Mouse (Mus musculus) liver, embryonic 12.5 days (tissue): ENCODE data around the gene Gm21970. TPM values are rescaled to one million over a fixed set of nuclear protein-coding genes. Genes with fewer than 3 reads are reported as not detected.
"Not testable (repeated sequence)": the region's sequence is repeated elsewhere in the genome, so short reads cannot be mapped to it uniquely, and the experiment has no call there.

Experiments used
- ATAC-seq: fragments of 200-750 bp; cut with Nextera tagmentation; 2 replicates; pipeline ENCODE4 v1.8.0; 2017; ENCODE audit warnings: moderate number of reproducible peaks, mild to moderate bottlenecking, moderate library complexity
- H3K27ac ChIP-seq: fragments of 300-500 bp; sonication (generic); 2 replicates; pipeline ENCODE4 v1.5.1; 2016; ENCODE audit warnings: mild to moderate bottlenecking
- H3K27me3 ChIP-seq: fragments of 300-500 bp; sonication (generic); replicated peaks from 2 replicates; pipeline ENCODE4 v1.6.1; 2016; ENCODE audit warnings: mild to moderate bottlenecking, moderate library complexity
- H3K36me3 ChIP-seq: fragments of 300-500 bp; sonication (generic); 2 replicates; pipeline ENCODE4 v1.6.1; 2016; ENCODE audit warnings: mild to moderate bottlenecking, moderate library complexity
- H3K4me1 ChIP-seq: fragments of 300-500 bp; sonication (generic); 2 replicates; pipeline ENCODE4 v1.6.1; 2016
- H3K4me2 ChIP-seq: fragments of 300-500 bp; sonication (generic); 2 replicates; pipeline ENCODE4 v1.6.1; 2016; ENCODE audit warnings: mild to moderate bottlenecking, moderate library complexity
- H3K4me3 ChIP-seq: fragments of 300-500 bp; sonication (generic); 2 replicates; pipeline ENCODE4 v1.5.1; 2016; ENCODE audit warnings: mild to moderate bottlenecking, moderate library complexity
- H3K9ac ChIP-seq: fragments of 300-500 bp; sonication (generic); 2 replicates; pipeline ENCODE4 v1.6.1; 2016; ENCODE audit warnings: mild to moderate bottlenecking, moderate library complexity
- H3K9me3 ChIP-seq: fragments of 300-500 bp; sonication (generic); replicated peaks from 2 replicates; pipeline ENCODE4 v1.6.1; 2016; ENCODE audit warnings: mild to moderate bottlenecking, moderate library complexity
- WGBS: fragments of 180-500 bp; shearing (Covaris S2); methylation state at CpG from one replicate; pipeline ENCODE4 v1.1.7; 2016; ENCODE audit not compliant: insufficient replicate concordance; 5-methylcytosine and 5-hydroxymethylcytosine counted together
- polyA plus RNA-seq: library from polyadenylated mRNA; unstranded; fragments of >200 nt; fragmentation: Nextera tagmentation; extraction: Ambion mirVana; gene quantifications from 2 replicates; pipeline ENCODE4 v1.2.1, GENCODE M21; 2016

The Gm21970 gene
- polyA plus RNA-seq, 1 experiment from 2014 or later, result not detected

DNA sequence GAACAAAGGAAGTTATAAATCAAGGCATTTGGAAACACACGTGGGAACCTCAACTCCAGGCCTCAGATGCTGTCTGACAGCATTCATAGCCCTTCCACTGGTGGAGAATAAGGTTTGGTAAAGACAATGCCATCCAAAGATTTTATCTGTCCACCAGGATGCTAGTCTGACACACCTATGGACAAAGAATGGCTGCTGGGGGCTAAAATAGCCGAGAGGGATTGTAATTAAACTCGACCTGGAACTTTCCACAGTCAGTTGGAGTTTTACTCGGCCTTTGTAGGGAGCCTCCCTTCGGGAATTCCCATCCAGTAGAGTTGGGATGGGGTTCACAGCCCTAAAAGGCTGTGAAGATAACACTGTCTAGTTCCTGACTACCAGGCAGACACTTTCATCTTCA, 35.9 kb downstream of the Gm21970 start:
- WGBS, result 67% methylated on average over 5 of the region's 5 CpGs
- H3K36me3 ChIP-seq, result peaks cover 55% of the 10 kb centered on the region
- H3K4me1 ChIP-seq, result peaks cover 8% of the 10 kb centered on the region; the same call in 1 of the 2 replicates
- H3K4me2 ChIP-seq, result no peak overlapping the region
- 0 out of 2 replicates have a peak, but pooled peaks cover 5% of the 10 kb centered on the region for H3K9me3 ChIP-seq
- H3K9ac ChIP-seq, result no peak overlapping the region
- no peaks in the 10 kb centered on the region for H3K27me3 ChIP-seq
- H3K27ac ChIP-seq, result no peak overlapping the region
- H3K4me3 ChIP-seq, result no peak overlapping the region
- no peak for ATAC-seq

DNA sequence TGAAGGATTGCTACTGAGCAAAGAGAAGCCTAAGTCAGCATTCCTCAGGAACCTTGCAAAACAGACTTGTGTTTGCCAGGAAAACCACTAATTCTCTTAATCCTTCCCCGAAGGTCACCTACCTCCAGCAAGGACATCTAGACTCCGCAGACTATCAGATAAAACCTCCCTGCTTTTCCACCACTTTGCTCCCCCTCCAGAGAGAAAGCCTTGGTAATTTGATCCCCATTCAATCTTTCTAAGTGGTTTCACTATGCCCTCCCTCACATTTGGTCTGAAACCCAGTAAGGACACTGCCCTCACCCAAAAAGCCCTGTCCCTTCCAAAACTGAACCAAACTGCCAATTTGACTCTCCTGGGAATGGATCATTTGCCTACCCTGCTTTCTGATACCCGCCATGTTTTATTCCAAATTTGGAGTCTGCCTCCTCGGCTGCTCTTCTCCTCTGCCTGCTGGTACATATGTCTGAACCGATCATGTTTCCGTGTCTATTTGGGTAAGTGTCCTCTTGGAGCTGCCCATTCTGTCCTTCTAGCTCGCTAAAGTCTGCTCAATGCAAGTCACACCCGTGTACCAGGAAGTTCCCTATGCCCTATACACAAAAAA, 36.8 kb downstream of the Gm21970 start:
- no peak overlapping the region for H3K4me2 ChIP-seq
- WGBS, result 67% methylated on average over 8 of the region's 8 CpGs
- no peak for ATAC-seq

DNA sequence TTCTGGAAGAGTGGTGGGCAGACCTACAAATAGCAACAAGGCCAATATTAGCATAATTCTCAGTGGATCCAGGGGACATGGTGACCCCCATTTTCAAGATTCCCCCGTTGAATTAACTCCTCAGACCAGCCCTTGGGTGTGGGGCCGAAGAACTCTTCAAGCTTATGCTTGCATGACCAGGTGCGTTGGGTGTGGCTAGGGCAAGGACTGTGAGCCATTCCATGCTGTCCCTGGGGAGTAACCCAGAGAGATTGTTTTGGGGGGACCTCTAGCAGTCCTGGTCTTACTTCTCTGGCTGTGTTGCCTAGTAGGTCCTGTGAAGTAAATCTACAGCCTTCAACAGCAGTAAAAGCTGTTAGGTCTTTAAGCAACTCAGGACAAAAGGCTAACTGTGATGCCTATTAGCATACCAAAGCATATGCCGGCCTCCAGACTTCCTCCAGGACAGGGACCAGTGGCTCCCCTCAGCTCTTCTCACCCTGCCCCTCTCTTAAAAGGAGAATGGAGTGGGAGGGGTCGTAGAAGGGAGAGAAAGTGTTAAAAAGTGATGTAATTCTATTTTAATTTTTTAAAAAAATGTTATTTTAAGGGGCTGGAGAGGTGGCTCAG, 41.3 kb downstream of the Gm21970 start:
- H3K4me3 ChIP-seq, result no peak overlapping the region
- peak overlapping the region; percentile 73 for H3K27ac ChIP-seq
- H3K27me3 ChIP-seq, result no peaks in the 10 kb centered on the region
- peaks cover 37% of the 10 kb centered on the region for H3K4me1 ChIP-seq
- 0 out of 2 replicates have a peak overlapping the region, but pooled peaks have one; percentile 14 for H3K9ac ChIP-seq
- 62% methylated on average over 5 of the region's 5 CpGs for WGBS
- ATAC-seq, result no peak
- H3K9me3 ChIP-seq, result 0 out of 2 replicates have a peak, but pooled peaks cover 5% of the 10 kb centered on the region
- H3K4me2 ChIP-seq, result peak overlapping the region; percentile 19; the same call in 1 of the 2 replicates
- H3K36me3 ChIP-seq, result peaks cover 2% of the 10 kb centered on the region; the same call in 1 of the 2 replicates

More for the DNA sequence above, 36.8 kb downstream of the Gm21970 start:
- no peak overlapping the region for H3K9ac ChIP-seq
- no peak overlapping the region for H3K27ac ChIP-seq
- H3K9me3 ChIP-seq, result 0 out of 2 replicates have a peak, but pooled peaks cover 5% of the 10 kb centered on the region
- H3K27me3 ChIP-seq, result no peaks in the 10 kb centered on the region
- no peak overlapping the region for H3K4me3 ChIP-seq
- H3K4me1 ChIP-seq, result peaks cover 17% of the 10 kb centered on the region
- H3K36me3 ChIP-seq, result peaks cover 46% of the 10 kb centered on the region

DNA sequence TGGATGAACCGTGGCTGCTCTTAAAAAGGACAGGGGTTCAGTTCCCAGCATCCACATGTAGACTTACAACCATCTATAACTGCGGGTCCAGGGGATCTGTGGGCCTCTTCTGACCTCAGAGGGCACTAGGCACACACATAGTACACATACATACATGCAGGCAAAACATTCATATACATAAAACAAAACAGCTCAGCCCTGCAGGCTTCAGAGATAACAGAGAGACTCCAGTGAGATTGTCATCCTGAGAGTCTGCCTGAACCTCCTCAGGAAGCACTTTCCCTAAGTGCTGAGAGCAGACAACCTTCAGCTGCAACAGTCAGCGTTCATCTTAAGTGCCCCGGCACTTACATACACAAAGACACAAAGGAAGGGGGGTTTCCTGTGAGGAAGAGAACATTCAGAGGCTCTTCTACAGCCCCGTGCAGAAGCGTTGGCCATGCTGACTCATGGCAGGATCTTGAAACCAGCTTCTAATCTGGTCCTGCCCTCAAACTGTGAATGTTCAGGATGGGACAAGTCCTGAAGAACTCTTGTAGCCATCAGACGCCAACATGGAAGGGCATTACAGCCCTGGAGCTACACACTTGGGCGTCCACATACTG, 41.9 kb downstream of the Gm21970 start:
- Histone ChIP-seq H3K9me3 (0 out of 2 replicates have a peak, but pooled peaks cover 5% of the 10 kb centered on the region), H3K4me2 (peak overlapping the region; percentile 19), H3K27me3 (no peaks in the 10 kb centered on the region), H3K4me3 (no peak overlapping the region), H3K27ac (peak overlapping the region; percentile 73), H3K4me1 (peaks cover 43% of the 10 kb centered on the region), H3K36me3 (no peaks in the 10 kb centered on the region), H3K9ac (peak overlapping the region; percentile 14; the same call in 1 of the 2 replicates)
- 25% methylated on average over 8 of the region's 8 CpGs for WGBS
- ATAC-seq, result peak; percentile 77

DNA sequence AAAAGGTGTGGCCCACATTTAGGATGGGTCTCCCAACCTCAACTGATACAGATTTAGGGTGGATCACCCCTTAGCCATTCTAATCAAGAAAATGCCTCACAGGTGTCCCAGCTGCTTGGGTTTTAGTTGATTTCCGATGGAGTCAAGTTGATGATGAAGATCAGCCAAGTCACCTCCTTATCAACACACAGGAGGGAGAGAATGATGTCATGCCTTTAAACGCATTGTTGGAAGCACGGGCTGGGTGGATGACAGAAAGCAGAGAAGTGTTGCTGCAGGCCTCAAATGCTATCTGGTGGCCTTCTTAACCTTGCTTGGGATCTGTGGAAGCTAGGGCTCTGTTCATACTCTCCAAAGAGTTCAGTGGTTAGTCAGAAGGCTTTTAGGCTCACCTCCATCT, 42.6 kb downstream of the Gm21970 start:
- peaks cover 50% of the 10 kb centered on the region for H3K4me1 ChIP-seq
- 0 out of 2 replicates have a peak, but pooled peaks cover 3% of the 10 kb centered on the region for H3K9me3 ChIP-seq
- H3K27me3 ChIP-seq, result no peaks in the 10 kb centered on the region
- no peak overlapping the region for H3K4me3 ChIP-seq
- peak overlapping the region; percentile 73 for H3K27ac ChIP-seq
- peak overlapping the region; percentile 19; the same call in 1 of the 2 replicates for H3K4me2 ChIP-seq
- no peaks in the 10 kb centered on the region for H3K36me3 ChIP-seq
- 43% methylated on average over 3 of the region's 3 CpGs for WGBS
- ATAC-seq, result no peak
- H3K9ac ChIP-seq, result no peak overlapping the region

DNA sequence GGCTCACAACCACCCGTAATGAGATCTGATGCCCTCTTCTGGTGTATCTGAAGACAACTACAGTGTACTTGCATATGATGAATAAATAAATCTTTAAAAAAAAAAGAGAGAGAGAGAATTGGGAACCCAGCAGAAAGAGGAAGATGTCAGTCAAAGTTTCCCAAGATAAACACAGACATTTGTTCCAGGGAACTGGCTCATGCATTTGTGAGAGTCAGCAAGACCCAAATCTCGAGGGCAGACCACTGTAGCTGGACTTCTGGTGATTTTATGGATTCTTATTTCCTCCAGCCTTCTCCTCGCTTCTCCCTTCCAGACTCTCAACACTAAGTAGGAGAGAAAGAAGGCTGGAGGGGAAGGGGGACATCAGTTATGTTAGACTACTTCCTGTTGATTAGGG, 46.6 kb downstream of the Gm21970 start:
- Histone ChIP-seq H3K4me3 (no peak overlapping the region), H3K36me3 (no peaks in the 10 kb centered on the region), H3K4me1 (peaks cover 74% of the 10 kb centered on the region), H3K4me2 (no peak overlapping the region), H3K27ac (peak overlapping the region; percentile 98), H3K9ac (peak overlapping the region; percentile 41; the same call in 1 of the 2 replicates), H3K27me3 (no peaks in the 10 kb centered on the region), H3K9me3 (no peaks in the 10 kb centered on the region)
- WGBS, result 44% methylated on average over 3 of the region's 3 CpGs
- no peak for ATAC-seq

DNA sequence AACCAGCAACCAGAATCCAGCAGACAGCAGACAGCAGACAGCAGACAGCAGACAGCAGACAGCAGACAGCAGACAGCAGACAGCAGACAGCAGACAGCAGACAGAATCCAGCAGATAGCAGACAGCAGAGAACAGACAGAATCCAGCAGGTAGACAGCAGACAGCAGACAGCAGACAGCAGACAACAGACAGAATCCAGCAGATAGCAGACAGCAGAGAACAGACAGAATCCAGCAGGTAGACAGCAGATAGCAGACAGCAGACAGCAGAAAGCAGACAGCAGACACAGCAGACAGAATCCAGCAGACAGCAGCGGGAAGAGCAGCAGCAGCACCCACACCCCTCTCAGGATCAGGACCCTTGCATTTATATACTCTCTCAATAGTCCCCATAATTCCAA, 47.1 kb downstream of the Gm21970 start:
- Histone ChIP-seq H3K9ac (peak overlapping the region; percentile 41; the same call in 1 of the 2 replicates), H3K4me1 (peaks cover 74% of the 10 kb centered on the region), H3K27ac (peak overlapping the region; percentile 98)
- not testable (repeated sequence) for H3K4me2 ChIP-seq, H3K36me3 ChIP-seq, H3K4me3 ChIP-seq, H3K9me3 ChIP-seq, H3K27me3 ChIP-seq, ATAC-seq
- 85% methylated on average over 1 of the region's 1 CpGs for WGBS

DNA sequence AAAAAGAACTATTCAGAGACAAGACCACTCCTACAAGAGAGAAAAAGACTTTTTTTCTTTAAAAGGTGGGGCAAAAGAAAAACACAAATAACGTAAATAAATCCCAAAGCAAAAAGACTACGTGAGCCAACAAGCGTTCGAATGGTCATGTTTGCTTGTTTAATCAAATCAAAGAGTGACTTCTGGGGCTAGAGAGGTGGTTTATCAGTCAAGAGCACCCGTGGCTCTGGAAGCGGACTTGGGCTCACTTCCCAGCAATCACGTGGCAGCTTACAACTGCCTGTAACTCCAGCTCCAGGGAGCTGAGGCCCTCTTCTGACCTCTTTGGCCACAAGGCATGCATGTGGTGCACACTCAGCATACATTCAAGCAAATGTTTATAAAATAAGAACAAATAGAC, 49.8 kb downstream of the Gm21970 start:
- WGBS, result 4% methylated on average over 7 of the region's 7 CpGs
- Histone ChIP-seq H3K9me3 (0 out of 2 replicates have a peak, but pooled peaks cover 5% of the 10 kb centered on the region), H3K4me3 (peak overlapping the region; percentile 21), H3K36me3 (no peaks in the 10 kb centered on the region), H3K9ac (peak overlapping the region; percentile 63), H3K4me2 (peak overlapping the region; percentile 60), H3K4me1 (peaks cover 78% of the 10 kb centered on the region), H3K27ac (peak overlapping the region; percentile 98), H3K27me3 (no peaks in the 10 kb centered on the region)
- ATAC-seq, result peak; percentile 88

DNA sequence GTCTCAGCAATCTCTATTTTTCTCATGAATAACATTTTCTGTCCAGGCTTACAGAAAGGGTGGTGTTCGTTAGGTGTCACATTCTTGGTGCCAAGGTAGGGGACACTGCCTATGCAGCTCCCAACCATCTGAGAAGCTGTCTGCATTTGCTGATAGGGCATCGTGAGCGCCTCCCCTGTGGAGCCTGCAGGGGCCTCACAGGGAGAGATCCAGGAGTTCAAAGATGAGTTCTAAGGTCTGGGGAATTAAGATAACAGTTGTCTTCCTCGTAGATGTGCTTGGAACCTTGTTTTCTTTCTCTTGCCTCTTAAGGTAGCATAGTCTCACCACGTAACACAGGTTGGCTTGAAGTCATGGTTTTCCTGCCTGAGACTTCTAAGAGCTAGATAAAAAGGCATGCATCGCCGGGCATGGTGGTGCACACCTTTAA, 50.3 kb downstream of the Gm21970 start:
- H3K9me3 ChIP-seq, result 0 out of 2 replicates have a peak, but pooled peaks cover 5% of the 10 kb centered on the region
- H3K27me3 ChIP-seq, result no peaks in the 10 kb centered on the region
- peak; percentile 99 for ATAC-seq
- H3K9ac ChIP-seq, result peak overlapping the region; percentile 72; the same call in 1 of the 2 replicates
- 0 out of 2 replicates have a peak overlapping the region, but pooled peaks have one; percentile 21 for H3K4me3 ChIP-seq
- H3K4me1 ChIP-seq, result peaks cover 83% of the 10 kb centered on the region
- H3K36me3 ChIP-seq, result no peaks in the 10 kb centered on the region
- peak overlapping the region; percentile 60 for H3K4me2 ChIP-seq
- 16% methylated on average over 7 of the region's 7 CpGs for WGBS
- peak overlapping the region; percentile 98 for H3K27ac ChIP-seq

DNA sequence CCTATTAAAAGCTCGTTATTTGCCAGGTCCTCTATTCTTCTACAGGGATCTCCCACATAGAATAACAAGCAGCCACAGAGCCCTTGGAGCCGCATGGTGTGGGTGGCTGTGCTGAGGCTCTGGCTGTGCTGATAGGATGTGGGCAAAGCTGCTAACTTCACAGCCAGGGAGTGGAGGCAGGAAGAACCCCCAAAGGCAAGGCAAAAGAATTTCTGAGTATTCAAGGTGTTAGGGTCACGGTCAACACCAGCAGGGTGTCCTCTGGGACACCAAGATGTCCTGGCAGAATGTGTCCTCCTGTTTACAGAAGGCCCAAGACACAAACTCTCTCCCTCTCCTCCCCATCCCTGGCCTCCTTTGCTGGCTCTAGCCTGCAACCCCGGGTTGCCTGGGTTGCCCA, 50.9 kb downstream of the Gm21970 start:
- WGBS, result 23% methylated on average over 4 of the region's 4 CpGs
- Histone ChIP-seq H3K4me3 (no peak overlapping the region), H3K27ac (peak overlapping the region; percentile 98), H3K4me1 (peaks cover 87% of the 10 kb centered on the region), H3K36me3 (no peaks in the 10 kb centered on the region), H3K9ac (peak overlapping the region; percentile 72), H3K4me2 (peak overlapping the region; percentile 60), H3K9me3 (0 out of 2 replicates have a peak, but pooled peaks cover 5% of the 10 kb centered on the region), H3K27me3 (no peaks in the 10 kb centered on the region)
- peak; percentile 65 for ATAC-seq

DNA sequence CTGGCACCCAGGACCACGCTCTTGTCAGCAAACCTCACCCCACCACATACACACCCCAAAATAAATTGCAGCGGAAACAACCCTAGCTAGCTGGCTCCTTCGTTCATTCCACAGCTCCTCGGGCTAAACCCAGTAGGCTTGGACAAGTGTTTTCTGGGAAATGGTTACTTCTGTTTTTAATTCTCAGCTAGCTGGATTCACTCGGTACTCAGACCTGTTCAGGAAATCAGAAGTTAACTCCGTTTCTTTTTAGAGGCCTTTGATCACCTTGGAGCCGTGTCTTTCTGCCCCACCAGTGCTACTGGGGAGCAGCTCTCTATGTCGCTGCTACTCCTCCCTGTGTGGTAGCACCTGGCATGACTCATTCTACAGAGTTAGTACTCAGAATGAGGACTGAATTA, 51.7 kb downstream of the Gm21970 start:
- Histone ChIP-seq H3K36me3 (no peaks in the 10 kb centered on the region), H3K9ac (peak overlapping the region; percentile 72), H3K9me3 (0 out of 2 replicates have a peak, but pooled peaks cover 5% of the 10 kb centered on the region), H3K27ac (peak overlapping the region; percentile 98), H3K27me3 (no peaks in the 10 kb centered on the region), H3K4me2 (peak overlapping the region; percentile 60), H3K4me3 (no peak overlapping the region), H3K4me1 (peaks cover 87% of the 10 kb centered on the region)
- 66% methylated on average over 8 of the region's 8 CpGs for WGBS
- no peak for ATAC-seq

DNA sequence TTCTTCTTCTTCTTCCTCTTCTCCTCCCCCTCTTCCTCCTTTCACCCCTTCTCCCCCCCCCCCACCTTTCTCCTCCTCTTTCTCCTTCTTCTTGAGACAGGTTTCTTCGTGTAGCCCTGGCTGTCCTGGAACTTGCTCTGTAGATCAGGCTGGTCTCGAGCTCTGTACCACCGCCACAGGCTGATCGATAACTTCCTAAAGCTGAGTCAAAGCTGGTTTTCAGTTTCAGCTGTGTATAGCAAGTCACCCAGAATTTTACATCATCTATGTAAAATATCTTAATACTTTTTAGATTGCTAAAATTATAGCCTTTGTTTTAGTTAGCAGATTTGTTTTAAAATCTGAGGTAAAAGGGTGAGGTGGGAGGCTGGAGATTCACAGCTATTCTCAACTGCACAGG, 53.3 kb downstream of the Gm21970 start:
- 79% methylated on average over 4 of the region's 4 CpGs for WGBS
- H3K36me3 ChIP-seq, result no peaks in the 10 kb centered on the region
- no peak overlapping the region for H3K9ac ChIP-seq
- 0 out of 2 replicates have a peak, but pooled peaks cover 5% of the 10 kb centered on the region for H3K9me3 ChIP-seq
- H3K27ac ChIP-seq, result peak overlapping the region; percentile 45
- no peak for ATAC-seq
- no peak overlapping the region for H3K4me2 ChIP-seq
- H3K4me3 ChIP-seq, result no peak overlapping the region
- H3K4me1 ChIP-seq, result peaks cover 88% of the 10 kb centered on the region
- no peaks in the 10 kb centered on the region for H3K27me3 ChIP-seq
